Comparison of ENCODE assay signal across 30 mouse cellular contexts in the genomic region with DNA sequence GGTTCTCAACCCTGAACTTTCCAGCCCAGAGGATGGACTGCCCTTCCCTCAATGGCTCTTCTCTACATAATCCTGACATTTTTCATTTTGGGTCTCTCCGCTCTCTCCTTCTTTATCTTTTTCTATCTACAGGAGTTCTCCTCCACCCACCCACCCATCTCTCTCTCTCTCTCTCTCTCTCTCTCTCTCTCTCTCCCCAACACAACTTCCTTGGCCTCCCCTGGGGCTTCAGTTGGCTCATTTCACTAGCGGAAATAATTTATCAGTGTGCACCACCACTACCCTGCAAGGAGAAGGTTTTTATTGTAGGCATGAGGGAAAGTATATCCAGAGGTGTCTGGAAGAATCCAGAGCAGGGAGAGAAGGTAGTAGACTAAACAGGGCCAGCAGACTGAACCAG.
"Had no signal": no experiment of that assay in that cellular context is flagged by ENCODE, and none has a peak within 500 bp of the region (broad histone marks: within the 10 kb centered on the region; RNA-seq: fewer than 3 reads in every experiment).

No protein-coding gene starts in this region.

- H3K36me3 ChIP-seq: heart, embryonic 12.5 days; heart, embryonic 13.5 days; heart, embryonic 15.5 days; hindbrain, embryonic 10.5 days; hindbrain, embryonic 12.5 days; hindbrain, embryonic 13.5 days; hindbrain, embryonic 15.5 days; intestine, embryonic 15.5 days; kidney, embryonic 15.5 days had no signal

- H3K4me1 ChIP-seq: hindbrain, embryonic 10.5 days; hindbrain, embryonic 12.5 days; hindbrain, embryonic 13.5 days; hindbrain, embryonic 15.5 days had no signal

- H3K9ac ChIP-seq: heart, embryonic 12.5 days; heart, embryonic 13.5 days; heart, embryonic 15.5 days; hindbrain, embryonic 12.5 days; hindbrain, embryonic 13.5 days; hindbrain, embryonic 14.5 days; hindbrain, embryonic 15.5 days; intestine, embryonic 15.5 days; kidney, embryonic 15.5 days had no signal

- H3K27me3 ChIP-seq: heart, embryonic 12.5 days; heart, embryonic 13.5 days; heart, embryonic 15.5 days; hindbrain, embryonic 12.5 days; hindbrain, embryonic 13.5 days; hindbrain, embryonic 15.5 days; intestine, embryonic 15.5 days; kidney, embryonic 15.5 days had no signal

- H3K4me3 ChIP-seq: heart, embryonic 12.5 days; heart, embryonic 13.5 days; heart, embryonic 15.5 days; hindbrain, embryonic 10.5 days; hindbrain, embryonic 12.5 days; hindbrain, embryonic 13.5 days; hindbrain, embryonic 15.5 days; intestine, embryonic 15.5 days; kidney, embryonic 15.5 days; layer of hippocampus, adult 2 months; left cerebral cortex, adult 2 months had no signal

- DNase-seq: heart, postnatal 10 days; heart, postnatal 14 days; heart, postnatal 36 days; heart, postnatal 4 days; kidney, adult 11 months; kidney, adult 18-20 months; kidney, adult 2 months; kidney, adult 8-10 months; kidney, adult 9 months; kidney, postnatal 10 days; kidney, postnatal 14 days; kidney, postnatal 25 days; kidney, postnatal 36 days; kidney, postnatal 4 days; layer of hippocampus, adult 9-11 months; layer of hippocampus, postnatal 36 days had no signal

- H3K9me3 ChIP-seq: heart, embryonic 13.5 days; heart, embryonic 15.5 days; hindbrain, embryonic 10.5 days; hindbrain, embryonic 12.5 days; hindbrain, embryonic 13.5 days; hindbrain, embryonic 15.5 days; intestine, embryonic 15.5 days; kidney, embryonic 15.5 days had no signal

- H3K27ac ChIP-seq: heart, embryonic 13.5 days; heart, embryonic 15.5 days; hindbrain, embryonic 10.5 days; hindbrain, embryonic 12.5 days; hindbrain, embryonic 13.5 days; hindbrain, embryonic 14.5 days; hindbrain, embryonic 15.5 days; hindbrain, postnatal 0 days; intestine, embryonic 15.5 days; kidney, embryonic 15.5 days; kidney, postnatal 0 days; layer of hippocampus, adult 2 months; left cerebral cortex, adult 2 months had no signal

- H3K4me2 ChIP-seq: heart, embryonic 12.5 days; heart, embryonic 13.5 days; heart, embryonic 15.5 days; hindbrain, embryonic 12.5 days; hindbrain, embryonic 13.5 days; hindbrain, embryonic 14.5 days; hindbrain, embryonic 15.5 days; intestine, embryonic 15.5 days; kidney, embryonic 15.5 days had no signal
